In the genomic region with DNA sequence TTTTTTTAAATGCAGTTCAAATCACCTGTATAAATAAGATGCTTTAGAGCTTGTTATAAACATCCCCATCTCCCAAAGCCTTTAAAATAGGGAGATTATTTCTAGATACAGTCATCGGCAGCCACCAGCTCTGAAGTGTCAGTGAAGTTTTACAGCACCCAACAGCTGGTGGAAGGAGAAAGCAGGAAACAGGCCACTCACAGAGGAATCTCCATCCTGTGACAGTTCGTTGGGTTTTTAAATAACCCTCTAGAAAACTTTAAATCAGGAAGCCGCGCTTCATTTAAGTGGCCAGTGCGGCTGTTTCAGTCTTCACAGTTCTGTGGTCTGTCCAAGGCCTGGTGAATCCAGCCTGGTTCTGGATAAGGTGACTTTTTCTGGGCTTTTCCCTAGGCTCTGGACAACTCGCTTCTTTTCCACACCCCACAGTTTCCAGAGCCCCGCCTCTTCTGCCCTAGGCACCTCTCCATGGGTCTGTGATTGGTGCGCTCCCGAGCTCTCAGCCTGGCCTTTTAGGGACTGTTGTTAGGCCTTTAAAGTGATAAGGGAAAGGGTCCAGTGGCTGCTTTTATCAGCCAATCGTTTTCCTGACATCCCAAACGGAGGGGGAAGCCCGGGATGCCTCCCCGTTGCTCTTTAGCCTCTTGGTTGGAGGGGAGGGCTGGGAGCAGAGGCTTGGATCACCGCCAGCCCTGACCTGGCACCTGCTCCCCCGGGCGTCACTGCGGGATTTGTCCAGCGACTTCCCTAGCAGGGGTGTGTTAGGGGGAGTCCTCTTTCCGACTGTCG, we compare ENCODE assay signal across 8 mouse cellular contexts. TPM values are rescaled to one million over a fixed set of nuclear protein-coding genes. Genes with fewer than 3 reads are reported as not detected.
A peak's percentile ranks its signal among the peaks of the same experiment; 100 is the strongest.
DNase-seq lines count a peak whose midpoint lies in the region; ATAC-seq and TF ChIP-seq lines count a peak whose summit lies in the region.

A gene (plus strand): TSS at position 538 of the 789 bp plus-strand sequence.

- H3K4me1 ChIP-seq in intestine, embryonic 14.5 days (replicated peaks; ENCODE audit: control insufficient read depth, insufficient read depth, low read length) = peaks cover 6% of the 10 kb centered on the region
- H3K4me1 ChIP-seq in liver, embryonic 14.5 days (replicated peaks; ENCODE audit: control insufficient read depth in 2 of 2, insufficient read depth in 2 of 2, low read length in 1 of 2) = no peaks in the 10 kb centered on the region
- H3K4me1 ChIP-seq in neural tube, embryonic 13.5 days (replicated peaks) = peaks cover 16% of the 10 kb centered on the region
- H3K4me1 ChIP-seq in thymus, adult 2 months (replicated peaks; ENCODE audit: control insufficient read depth, insufficient read depth, low read length) = no peaks in the 10 kb centered on the region

- TF ChIP-seq CTCF in liver, embryonic 14.5 days (IDR thresholded peaks at IDR 0.05; ENCODE audit: low read depth) = no peak
- no peak for TF ChIP-seq CTCF in thymus, adult 2 months (IDR thresholded peaks at IDR 0.05; ENCODE audit: borderline replicate concordance, control insufficient read depth, extremely low read depth, insufficient read depth, low read length, poor library complexity)

- DNase-seq in adrenal gland, adult 18-20 months (ENCODE audit: low spot score in 2 of 2) = peak; percentile 56 to 75
- DNase-seq in cerebellum, postnatal 36 days = peak; percentile 62 to 63
- DNase-seq in gastrocnemius, postnatal 36 days = peak; percentile 73 to 79
- DNase-seq in intestine, embryonic 14.5 days (ENCODE audit: low spot score) = peak; percentile 78
- peak in 1 of 3 experiments; percentile 10 for DNase-seq in liver, embryonic 14.5 days (ENCODE audit: low read depth in 3 of 3, low spot score in 3 of 3)
- no peak for DNase-seq in thymus, adult 2 months
- no peak for DNase-seq in spleen, postnatal 10 days (ENCODE audit: low spot score in 2 of 2)

- H3K27me3 ChIP-seq in intestine, embryonic 14.5 days (replicated peaks; ENCODE audit: control insufficient read depth, insufficient read depth, low read length) = no peaks in the 10 kb centered on the region
- peaks cover 3% of the 10 kb centered on the region; the same call in 1 of the 2 replicates for H3K27me3 ChIP-seq in liver, embryonic 14.5 days (ENCODE audit: control insufficient read depth, insufficient read depth, low read length)
- no peaks in the 10 kb centered on the region for H3K27me3 ChIP-seq in neural tube, embryonic 13.5 days
- H3K27me3 ChIP-seq in thymus, adult 2 months (ENCODE audit: control insufficient read depth, insufficient read depth, low read length) = no peaks in the 10 kb centered on the region

- peak; percentile 84 for ATAC-seq in intestine, embryonic 14.5 days (replicated peaks; ENCODE audit: low FRiP score, low TSS enrichment, low read depth)
- ATAC-seq in liver, embryonic 14.5 days (ENCODE audit: insufficient read depth) = peak; percentile 35; the same call in 1 of the 2 replicates
- ATAC-seq in neural tube, embryonic 13.5 days (ENCODE audit: low read depth) = peak; percentile 83

- TF ChIP-seq EP300 in liver, embryonic 14.5 days (IDR thresholded peaks at IDR 0.05; ENCODE audit: low read depth) = no peak

- peak within 1 kb of the TSS; percentile 25 for H3K4me3 ChIP-seq in intestine, embryonic 14.5 days (ENCODE audit: low read depth, low read length)
- 0 out of 4 replicates have a peak within 1 kb of the TSS, but pooled peaks of 1 of the 2 experiments have one; percentile 6 for H3K4me3 ChIP-seq in liver, embryonic 14.5 days (ENCODE audit: insufficient read depth in 1 of 2, low read depth in 2 of 2, low read length in 2 of 2)
- peak within 1 kb of the TSS; percentile 29 for H3K4me3 ChIP-seq in neural tube, embryonic 13.5 days
- no peak within 1 kb of the TSS for H3K4me3 ChIP-seq in thymus, adult 2 months (ENCODE audit: control insufficient read depth, insufficient read depth, low read length)

- no peak for TF ChIP-seq POLR2A in thymus, adult 2 months (IDR thresholded peaks at IDR 0.05; ENCODE audit: control insufficient read depth, extremely low read depth, insufficient read depth, low read length, poor library complexity)

- H3K36me3 ChIP-seq in intestine, embryonic 14.5 days (ENCODE audit: control insufficient read depth, insufficient read depth, low read length) = no peaks in the 10 kb centered on the region
- no peaks in the 10 kb centered on the region for H3K36me3 ChIP-seq in liver, embryonic 14.5 days (replicated peaks; ENCODE audit: control insufficient read depth, insufficient read depth, low read depth)
- no peaks in the 10 kb centered on the region for H3K36me3 ChIP-seq in neural tube, embryonic 13.5 days
- H3K36me3 ChIP-seq in thymus, adult 2 months (ENCODE audit: control insufficient read depth, insufficient read depth, low read length) = no peaks in the 10 kb centered on the region

- H3K9ac ChIP-seq in intestine, embryonic 14.5 days (ENCODE audit: low read length) = peak within 1 kb of the TSS; percentile 27; the same call in 1 of the 2 replicates
- H3K9ac ChIP-seq in liver, embryonic 14.5 days (replicated peaks) = no peak within 1 kb of the TSS
- peak within 1 kb of the TSS; percentile 50 for H3K9ac ChIP-seq in neural tube, embryonic 13.5 days

- intact Hi-C loops in gastrocnemius, postnatal 36 days (cut with DNase I) = no loop called here

- WGBS in intestine, embryonic 14.5 days = 3% methylated on average over 20 of the region's 20 CpGs
- WGBS in liver, embryonic 14.5 days (ENCODE audit: insufficient replicate concordance) = 9% methylated on average over 20 of the region's 20 CpGs
- 6% methylated on average over 20 of the region's 20 CpGs for WGBS in neural tube, embryonic 13.5 days
- 11% methylated on average over 20 of the region's 20 CpGs for whole genome bisulfite sequencing in thymus, adult 2 months

- no peaks in the 10 kb centered on the region for H3K9me3 ChIP-seq in intestine, embryonic 14.5 days (ENCODE audit: control insufficient read depth, low read length)
- H3K9me3 ChIP-seq in liver, embryonic 14.5 days (ENCODE audit: control insufficient read depth, low read length) = no peaks in the 10 kb centered on the region
- H3K9me3 ChIP-seq in neural tube, embryonic 13.5 days = no peaks in the 10 kb centered on the region

- peak within 1 kb of the TSS; percentile 51 for H3K4me2 ChIP-seq in intestine, embryonic 14.5 days (ENCODE audit: low read length)
- H3K4me2 ChIP-seq in liver, embryonic 14.5 days (ENCODE audit: low read depth) = peak within 1 kb of the TSS; percentile 44
- peak within 1 kb of the TSS; percentile 63 for H3K4me2 ChIP-seq in neural tube, embryonic 13.5 days

- peak within 1 kb of the TSS; percentile 14 for H3K27ac ChIP-seq in intestine, embryonic 14.5 days (ENCODE audit: low read depth)
- H3K27ac ChIP-seq in liver, embryonic 14.5 days = no peak within 1 kb of the TSS
- no peak within 1 kb of the TSS for H3K27ac ChIP-seq in neural tube, embryonic 13.5 days (replicated peaks)
- H3K27ac ChIP-seq in thymus, adult 2 months (ENCODE audit: control insufficient read depth, insufficient read depth, low read length) = no peak within 1 kb of the TSS

RNA-seq across cellular contexts. Expression of the gene that starts here (rescaled TPM):
- total RNA-seq in adrenal gland, adult 18-20 months (2021) = 10 to 100 TPM; 18.5 to 30.4 TPM
- total RNA-seq in gastrocnemius, postnatal 36 days (2021) = 1,000 to 10,000 TPM in 1 of 2 experiments, 100 to 1,000 TPM in 1; 882 to 1,236 TPM
- 29.7 and 30.9 TPM in 2 replicates for polyA plus RNA-seq in intestine, embryonic 14.5 days (2014; fragmentation: Nextera tagmentation; extraction: Ambion mirVana)
- polyA plus RNA-seq in liver, embryonic 14.5 days (2012; rRNA removed) = 0.12 and 0.30 TPM in 2 replicates
- 0.28 and 0.29 TPM in 2 replicates for polyA plus RNA-seq in liver, embryonic 14.5 days (2014; fragmentation: Nextera tagmentation; extraction: Ambion mirVana)
- polyA plus RNA-seq in neural tube, embryonic 13.5 days (2015; fragmentation: Nextera tagmentation; extraction: Ambion mirVana) = 3.0 and 4.6 TPM in 2 replicates
- polyA plus RNA-seq in thymus, adult 2 months (2012; rRNA removed) = 0.43 and 8.9 TPM in 2 replicates

Comparison
In these comparisons a context has a peak if more than half of its experiments do, and no peak if none do; other contexts are left out.
1. RNA of the gene that starts here (total RNA-seq): 882 to 1,236 TPM in gastrocnemius, postnatal 36 days; 18.5 to 30.4 TPM in adrenal gland, adult 18-20 months; every median in the first group is over 10 times any median in the second.
2. Peak in ATAC-seq and H3K4me2 ChIP-seq in liver, embryonic 14.5 days; RNA of the gene not detected or under 1 TPM.
3. DNase-seq: peak in adrenal gland, adult 18-20 months (2 of 2), cerebellum, postnatal 36 days (2 of 2), gastrocnemius, postnatal 36 days (2 of 2) and intestine, embryonic 14.5 days (single experiment); none in thymus, adult 2 months (single experiment) and spleen, postnatal 10 days (0 of 2).
4. Peak in every context shown above with its lines, with median percentiles within 50 percentile points of each other: ATAC-seq and H3K4me2 ChIP-seq.